ENCODE assay signal across 8 mouse cellular contexts in genomic region chr3:34649726-34650620, GRCm38 (mm10). TPM values are rescaled to one million over a fixed set of nuclear protein-coding genes. Genes with fewer than 3 reads are reported as not detected.
DNase-seq lines count a peak whose midpoint lies in the region; ATAC-seq and TF ChIP-seq lines count a peak whose summit lies in the region.

TSS of gene Sox2 (plus strand) at chr3:34650405.

- TF ChIP-seq EP300 in ES-Bruce4 (IDR thresholded peaks at IDR 0.05; ENCODE audit: insufficient read depth, low read depth, low read length): no peak; the same call in 1 of the 2 replicates

- H3K4me1 ChIP-seq in ES-Bruce4 (ENCODE audit: control insufficient read depth, insufficient read depth, low read length): no peaks in the 10 kb centered on the region
- H3K4me1 ChIP-seq in forebrain, embryonic 11.5 days (replicated peaks; ENCODE audit: control insufficient read depth, insufficient read depth, low read length): peaks cover 5% of the 10 kb centered on the region; the same call in 1 of the 2 replicates
- H3K4me1 ChIP-seq in hindbrain, embryonic 16.5 days (ENCODE audit: control insufficient read depth, insufficient read depth, low read depth, low read length): peaks cover 10% of the 10 kb centered on the region

- peaks cover 37% of the 10 kb centered on the region for H3K36me3 ChIP-seq in ES-Bruce4 (ENCODE audit: control insufficient read depth, insufficient read depth, low read length, poor library complexity, severe bottlenecking)
- H3K36me3 ChIP-seq in forebrain, embryonic 11.5 days (ENCODE audit: control insufficient read depth, insufficient read depth, low read length): no peaks in the 10 kb centered on the region
- H3K36me3 ChIP-seq in hindbrain, embryonic 16.5 days (ENCODE audit: control insufficient read depth, insufficient read depth, low read length): no peaks in the 10 kb centered on the region

- H3K4me3 ChIP-seq in ES-Bruce4 (ENCODE audit: low read depth, low read length): peak within 1 kb of the TSS; percentile 78
- peak within 1 kb of the TSS; percentile 71 for H3K4me3 ChIP-seq in forebrain, embryonic 11.5 days (ENCODE audit: low read depth, low read length)
- peak within 1 kb of the TSS; percentile 52 for H3K4me3 ChIP-seq in hindbrain, embryonic 16.5 days (ENCODE audit: low read length)

- peak within 1 kb of the TSS; percentile 78 for H3K4me2 ChIP-seq in forebrain, embryonic 11.5 days (ENCODE audit: low read depth, low read length, severe bottlenecking)
- peak within 1 kb of the TSS; percentile 61 for H3K4me2 ChIP-seq in hindbrain, embryonic 16.5 days (ENCODE audit: low read length)

- peak; percentile 85 for ATAC-seq in forebrain, embryonic 11.5 days (replicated peaks; ENCODE audit: low FRiP score)
- ATAC-seq in hindbrain, embryonic 16.5 days: peak; percentile 92

- WGBS in forebrain, embryonic 11.5 days: under 1% methylated on average over 84 of the region's 86 CpGs
- under 1% methylated on average over 79 of the region's 86 CpGs for WGBS in hindbrain, embryonic 16.5 days

- H3K27ac ChIP-seq in ES-Bruce4 (ENCODE audit: insufficient read depth, low read length): peak within 1 kb of the TSS; percentile 92
- peak within 1 kb of the TSS; percentile 100 for H3K27ac ChIP-seq in forebrain, embryonic 11.5 days (ENCODE audit: low read depth, low read length)
- peak within 1 kb of the TSS; percentile 88 for H3K27ac ChIP-seq in hindbrain, embryonic 16.5 days (ENCODE audit: low read depth, low read length)

- TF ChIP-seq POLR2A in ES-Bruce4 (IDR thresholded peaks at IDR 0.05; ENCODE audit: insufficient read depth, low read length): peak; percentile 21

- no peaks in the 10 kb centered on the region for H3K9me3 ChIP-seq in ES-Bruce4 (replicated peaks; ENCODE audit: control insufficient read depth, insufficient read depth, low read length, poor library complexity, severe bottlenecking)
- H3K9me3 ChIP-seq in forebrain, embryonic 11.5 days (ENCODE audit: control insufficient read depth, low read length): no peaks in the 10 kb centered on the region
- H3K9me3 ChIP-seq in hindbrain, embryonic 16.5 days (ENCODE audit: control insufficient read depth, low read length): no peaks in the 10 kb centered on the region

- H3K27me3 ChIP-seq in ES-Bruce4 (ENCODE audit: control insufficient read depth, insufficient read depth, low read length, poor library complexity, severe bottlenecking): no peaks in the 10 kb centered on the region
- no peaks in the 10 kb centered on the region for H3K27me3 ChIP-seq in forebrain, embryonic 11.5 days (ENCODE audit: control insufficient read depth, insufficient read depth, low read length)
- peaks cover 10% of the 10 kb centered on the region for H3K27me3 ChIP-seq in hindbrain, embryonic 16.5 days (replicated peaks; ENCODE audit: control insufficient read depth, insufficient read depth, low read length)

- peak; percentile 73 for DNase-seq in adrenal gland, postnatal 25 days
- DNase-seq in forebrain, embryonic 11.5 days (ENCODE audit: low spot score): peak; percentile 97
- peak; percentile 61 to 72 for DNase-seq in left cerebral cortex, adult 18-20 months (ENCODE audit: low spot score in 2 of 2)
- DNase-seq in lung, postnatal 10 days: peak; percentile 51
- peak; percentile 74 for DNase-seq in right cerebral cortex, postnatal 4 days
- no peak for DNase-seq in T-cell, adult 2 months (ENCODE audit: low spot score)

- no peak for TF ChIP-seq CTCF in ES-Bruce4 (IDR thresholded peaks at IDR 0.05; ENCODE audit: low read depth, low read length)

- peak within 1 kb of the TSS; percentile 73 for H3K9ac ChIP-seq in ES-Bruce4 (ENCODE audit: low read depth, poor library complexity, severe bottlenecking)
- H3K9ac ChIP-seq in forebrain, embryonic 11.5 days (ENCODE audit: low read length): peak within 1 kb of the TSS; percentile 100
- peak within 1 kb of the TSS; percentile 71 for H3K9ac ChIP-seq in hindbrain, embryonic 16.5 days (ENCODE audit: low read depth, low read length)

RNA-seq across cellular contexts. Expression of gene Sox2, which starts in this region (rescaled TPM):
- polyA plus RNA-seq in ES-Bruce4 (2011; ENCODE audit: insufficient read depth, insufficient read length, low read depth, missing spikeins): 400 and 407 TPM in 2 replicates
- 0.43 and 0.58 TPM in 2 replicates for total RNA-seq in adrenal gland, postnatal 25 days (2021)
- polyA plus RNA-seq in forebrain, embryonic 11.5 days (2014; fragmentation: Nextera tagmentation; extraction: Ambion mirVana): 57.7 and 67.3 TPM in 2 replicates
- polyA plus RNA-seq in hindbrain, embryonic 16.5 days (2015; fragmentation: Nextera tagmentation; extraction: Ambion mirVana): 8.2 and 8.6 TPM in 2 replicates
- total RNA-seq in left cerebral cortex, adult 18-20 months (2021): 10 to 100 TPM; 43.8 to 46.5 TPM

Comparison
In these comparisons a context has a peak if more than half of its experiments do, and no peak if none do; other contexts are left out.
1. RNA of gene Sox2 (total RNA-seq): 43.8 to 46.5 TPM in left cerebral cortex, adult 18-20 months; 0.43 to 0.58 TPM in adrenal gland, postnatal 25 days; every median in the first group is over 10 times any median in the second.
2. Peak in DNase-seq in adrenal gland, postnatal 25 days; RNA of the gene not detected or under 1 TPM.
3. Peak in every context shown above with its lines, with median percentiles within 50 percentile points of each other: H3K27ac ChIP-seq, H3K4me3 ChIP-seq and H3K9ac ChIP-seq.